Mouse (Mus musculus): ENCODE measurements at regions not wholly inside any gene's neighbourhood (a gene's known extent, or its start where the extent isn't known, plus 50 kb on each side); places are given as distances from the start of the nearest gene placed in this dataset.

DNA sequence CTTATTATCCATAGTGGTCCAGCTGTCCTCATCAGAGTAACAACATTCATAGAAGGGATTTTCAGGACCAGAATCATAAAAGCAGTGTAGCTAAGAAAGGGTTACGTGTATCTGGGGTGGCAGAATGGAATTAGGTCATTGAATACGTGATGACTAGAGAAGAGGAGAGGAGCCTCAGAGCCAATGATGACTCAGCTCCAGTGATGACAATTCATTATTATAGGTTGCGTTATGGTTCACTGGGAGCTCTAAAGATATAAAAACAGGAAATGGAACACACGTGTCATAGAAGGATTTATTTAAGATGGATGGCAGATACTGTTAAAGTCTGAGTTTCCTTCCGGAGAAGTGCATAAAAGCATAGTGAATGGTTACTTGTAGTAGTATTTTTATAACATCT is 291.6 kb downstream of the Isl1 start:
- no peak for DNase-seq (ENCODE audit: low spot score in 2 of 2)

DNA sequence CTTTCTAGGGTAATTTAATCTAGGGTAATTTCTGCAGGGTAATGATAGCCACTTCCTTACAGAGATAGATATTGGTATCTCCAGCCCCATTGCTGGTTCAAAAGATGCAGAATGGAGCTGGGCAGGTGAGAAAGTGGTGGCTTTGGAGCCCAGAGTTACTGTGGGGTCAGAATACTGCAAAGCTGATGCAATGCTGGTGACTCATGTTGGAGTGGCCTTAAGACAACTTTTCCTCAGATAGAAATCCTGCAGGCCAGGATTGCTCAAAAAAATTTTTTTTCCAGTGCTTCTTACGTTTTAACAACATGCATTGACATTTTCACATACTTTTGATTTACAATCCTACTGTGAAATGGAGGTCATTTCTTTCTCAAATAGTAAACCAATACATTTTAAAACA is 305.8 kb downstream of the Isl1 start:
- no peak for DNase-seq (ENCODE audit: low spot score in 2 of 2)

DNA sequence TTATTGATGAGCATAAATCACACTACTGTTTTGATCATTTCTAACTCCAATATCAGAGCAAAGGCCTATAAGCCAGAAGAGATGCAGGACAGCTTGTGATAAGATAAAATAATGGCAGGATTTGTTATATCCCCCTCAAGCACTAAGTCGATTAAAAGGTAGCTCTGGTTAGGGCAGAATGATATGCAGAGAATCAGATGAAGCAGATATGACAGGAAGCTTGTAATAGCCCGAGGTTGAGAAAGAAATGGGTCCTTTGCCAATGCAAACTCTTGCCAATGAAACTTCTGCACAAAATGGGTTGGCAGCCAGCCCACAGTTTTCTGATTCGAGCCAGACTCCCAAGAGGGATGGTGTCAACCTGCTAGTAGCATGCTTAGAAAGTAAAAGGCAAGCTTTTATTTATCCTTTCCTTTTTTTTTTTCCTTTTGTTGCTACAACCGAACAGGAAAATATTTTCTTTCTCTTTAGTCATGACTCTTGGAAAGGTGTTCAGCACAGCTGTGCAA is 307.0 kb downstream of the Isl1 start:
- DNase-seq (ENCODE audit: low spot score in 2 of 2), result peak; percentile 39 to 40

DNA sequence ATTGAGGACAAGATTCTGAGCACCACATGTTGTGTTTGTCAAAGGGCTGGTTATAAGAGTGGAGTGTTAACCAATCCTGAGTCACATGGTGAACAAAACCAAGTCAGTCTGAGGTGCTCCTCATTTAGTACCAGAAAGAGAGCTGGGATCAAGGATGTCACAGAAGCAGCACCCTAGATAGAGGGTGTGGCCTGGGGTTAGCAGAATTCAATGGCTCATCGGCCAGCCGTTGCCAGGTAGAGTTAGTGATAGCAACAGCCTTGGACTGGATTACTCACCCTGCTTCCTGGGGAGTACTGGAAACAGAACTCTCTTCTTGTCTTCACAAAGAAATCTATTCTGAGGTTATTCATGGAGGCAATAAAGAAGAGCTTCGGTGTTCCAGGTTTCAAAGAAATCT is 318.9 kb downstream of the Isl1 start:
- DNase-seq (ENCODE audit: low spot score in 2 of 2), result no peak

DNA sequence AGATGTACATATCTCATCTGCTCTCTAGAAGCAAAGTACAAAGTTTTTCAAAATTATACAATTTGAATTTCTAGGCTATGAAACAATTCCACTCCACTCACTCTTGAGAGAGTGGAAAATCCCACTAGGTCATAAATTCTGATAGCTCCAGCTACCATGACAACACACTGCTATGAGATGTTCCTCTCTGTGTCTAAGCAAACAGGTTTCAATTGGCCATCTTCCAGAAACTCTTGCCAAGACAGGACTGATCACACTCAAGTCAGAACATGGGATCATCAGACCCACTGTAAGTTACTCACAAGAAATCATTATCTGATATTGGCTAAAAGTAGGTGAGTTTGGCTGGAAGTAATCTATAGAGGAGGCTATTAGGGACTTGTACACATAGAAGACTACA is 320.4 kb downstream of the Isl1 start:
- no peak for DNase-seq (ENCODE audit: low spot score in 2 of 2)

DNA sequence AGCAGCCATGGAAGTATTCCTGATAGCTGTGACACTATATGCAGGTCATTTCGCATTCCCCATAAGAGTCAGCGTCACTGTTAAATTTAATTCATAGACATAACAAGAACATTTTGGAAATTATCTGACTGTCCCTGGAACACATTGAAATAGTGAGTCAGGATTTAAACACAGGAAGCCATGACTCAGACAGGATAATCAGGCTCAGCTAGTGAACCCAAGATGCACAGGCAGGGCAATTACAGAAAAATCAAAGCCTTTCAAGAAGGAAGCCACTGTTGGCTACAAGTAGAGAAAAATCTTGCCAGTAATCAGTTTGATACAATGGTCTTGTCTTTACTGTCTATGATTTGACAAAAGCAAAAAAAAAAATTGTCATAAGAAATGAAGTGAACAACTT is 323.2 kb downstream of the Isl1 start:
- DNase-seq (ENCODE audit: low spot score in 2 of 2), result no peak

DNA sequence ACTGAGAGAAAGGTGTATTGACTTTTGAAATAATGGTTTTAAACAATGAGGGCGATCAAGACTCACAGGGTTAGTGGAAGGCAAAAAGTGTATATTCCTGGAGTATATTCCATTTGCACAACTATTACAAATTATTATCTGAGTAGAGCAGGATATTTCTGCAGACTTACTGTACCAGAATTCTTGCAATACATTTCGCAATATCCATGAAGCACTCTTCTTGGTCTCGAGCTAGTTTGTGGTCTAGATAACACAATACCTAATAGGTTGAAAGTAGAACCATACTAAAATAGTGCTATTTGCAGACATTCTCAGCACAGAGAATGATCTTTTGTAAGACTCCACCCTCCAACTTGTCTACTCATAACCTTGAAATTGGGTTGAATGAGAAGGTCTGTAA is 323.8 kb downstream of the Isl1 start:
- DNase-seq (ENCODE audit: low spot score in 2 of 2), result no peak

DNA sequence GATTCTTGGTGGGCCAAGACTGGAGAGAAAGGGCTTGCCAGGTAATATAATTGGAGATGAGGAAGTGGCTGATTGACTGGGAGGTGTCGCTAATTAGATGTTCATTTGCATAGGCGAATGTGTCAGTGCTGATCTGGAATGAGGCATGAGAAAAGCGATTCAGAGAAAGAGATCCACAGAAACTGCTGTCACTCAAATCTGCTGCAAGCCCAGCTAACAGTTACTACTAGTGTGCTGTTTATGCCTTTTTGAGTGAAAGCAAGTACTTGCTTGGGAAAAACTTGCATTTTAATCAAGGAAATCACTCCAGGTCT is 331.6 kb downstream of the Isl1 start:
- no peak for DNase-seq (ENCODE audit: low spot score in 2 of 2)

DNA sequence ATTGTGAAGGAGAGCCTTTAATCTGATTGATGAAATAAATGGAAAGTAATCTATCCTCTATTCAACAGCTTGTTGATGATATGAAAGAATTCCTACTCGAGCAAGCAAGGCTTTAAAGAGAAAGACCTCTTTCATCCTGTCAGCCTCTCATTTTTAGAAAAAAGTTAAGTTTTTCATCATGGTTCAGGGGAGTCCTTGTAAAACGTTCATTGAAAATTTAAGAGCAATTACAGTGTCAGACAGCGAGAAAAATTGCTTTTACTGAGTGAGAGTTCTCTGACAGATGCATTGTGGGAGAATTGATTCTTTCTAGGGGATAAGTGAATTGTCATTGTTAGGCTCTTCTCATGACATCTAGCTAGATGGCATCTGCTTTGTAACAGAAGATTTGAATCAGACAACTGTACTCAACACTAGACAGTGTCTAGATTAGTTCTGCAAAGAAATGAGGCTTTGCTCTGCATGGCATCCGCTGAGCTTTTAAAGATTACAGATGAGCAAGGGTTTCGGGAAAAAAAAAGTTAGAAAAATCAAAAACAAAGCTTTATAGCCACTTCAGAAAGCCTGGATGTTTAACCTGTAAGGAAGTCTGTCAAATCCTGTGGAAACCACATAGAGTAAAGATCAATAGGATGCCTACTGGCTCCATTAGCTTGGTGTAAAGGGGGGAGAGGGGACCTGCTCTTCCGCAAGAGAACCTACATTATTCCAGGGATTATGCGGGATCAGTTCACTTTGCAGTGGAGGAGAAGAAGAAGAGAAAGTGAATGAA is 332.2 kb downstream of the Isl1 start:
- DNase-seq (ENCODE audit: low spot score in 2 of 2), result no peak

All from frontal cortex, postnatal 10 days (tissue).